Mouse (Mus musculus) G1E (cell line): ENCODE results near the gene Esyt2. TPM values are rescaled to one million over a fixed set of nuclear protein-coding genes. Genes with fewer than 3 reads are reported as not detected.
A peak's percentile ranks its signal among the peaks of the same experiment; 100 is the strongest.

Source experiments
- ATAC-seq: 2 replicates; pipeline ENCODE4 v1.8.0; 2016; ENCODE audit warnings: mild to moderate bottlenecking; ENCODE audit not compliant: insufficient number of reproducible peaks, poor library complexity, low FRiP score, severe bottlenecking; ENCODE audit errors: extremely low read depth
- DNase-seq: peaks from one replicate; pipeline ENCODE4 v3.0.0; 2012; ENCODE audit warnings: low spot score
- H3K27me3 ChIP-seq: 2 replicates; pipeline ENCODE4 v1.6.1; 2012; ENCODE audit warnings: mild to moderate bottlenecking, low read length, inconsistent platforms; ENCODE audit not compliant: insufficient read depth
- H3K36me3 ChIP-seq: replicated peaks from 2 replicates; pipeline ENCODE3; 2012; ENCODE audit warnings: mild to moderate bottlenecking, inconsistent platforms
- H3K4me1 ChIP-seq: 2 replicates; pipeline ENCODE4 v1.6.1; 2012; ENCODE audit warnings: low read depth, low read length, inconsistent platforms, mixed read lengths; ENCODE audit not compliant: insufficient read depth
- H3K4me3 ChIP-seq: 2 replicates; pipeline ENCODE4 v1.5.1; 2012; ENCODE audit warnings: low read depth, mild to moderate bottlenecking, inconsistent platforms, low read length, moderate library complexity, mixed read lengths
- H3K9me3 ChIP-seq: replicated peaks from 2 replicates; pipeline ENCODE4 v1.6.1; 2012; ENCODE audit warnings: inconsistent platforms
- CTCF ChIP-seq: IDR thresholded peaks from 2 replicates; pipeline ENCODE4 v1.5.1; 2012; ENCODE audit warnings: low read depth, low read length, inconsistent platforms, mixed read lengths
- GATA1 ChIP-seq: IDR thresholded peaks from 2 replicates; pipeline ENCODE4 v1.6.1; 2012; ENCODE audit warnings: borderline replicate concordance, low read length, inconsistent platforms, mixed read lengths
- GATA2 ChIP-seq: IDR thresholded peaks from 2 replicates; pipeline ENCODE4 v1.6.1; 2012; ENCODE audit warnings: low read depth, low read length, inconsistent platforms, borderline replicate concordance
- POLR2AphosphoS5 ChIP-seq: IDR thresholded peaks from 2 replicates; pipeline ENCODE4 v1.6.1; 2012; ENCODE audit warnings: low read depth, low read length, inconsistent platforms; ENCODE audit not compliant: insufficient replicate concordance
- TAL1 ChIP-seq: conservative IDR thresholded peaks from 2 replicates; pipeline ENCODE4 v1.6.1; 2012; ENCODE audit warnings: low read depth, low read length, inconsistent platforms, mixed read lengths
- polyA plus RNA-seq: library from polyadenylated mRNA; stranded (reverse); fragments of >175 nt; gene quantifications from 2 replicates; pipeline ENCODE4 v1.2.3, GENCODE M21; 2012
- total RNA-seq, 2 experiments: library from RNA; stranded (forward) in 1 of 2; stranded (reverse) in 1 of 2; fragments of 200-1000 nt in 1 of 2; fragments of >200 nt in 1 of 2; fragmentation: Nextera tagmentation in 1 of 2; gene quantifications; 2 replicates each; pipeline ENCODE4 v1.2.3; 2014 to 2017

Gene Esyt2
- total and polyA plus RNA-seq, 3 experiments: 23.4 to 147 (median 87.5) TPM

DNA sequence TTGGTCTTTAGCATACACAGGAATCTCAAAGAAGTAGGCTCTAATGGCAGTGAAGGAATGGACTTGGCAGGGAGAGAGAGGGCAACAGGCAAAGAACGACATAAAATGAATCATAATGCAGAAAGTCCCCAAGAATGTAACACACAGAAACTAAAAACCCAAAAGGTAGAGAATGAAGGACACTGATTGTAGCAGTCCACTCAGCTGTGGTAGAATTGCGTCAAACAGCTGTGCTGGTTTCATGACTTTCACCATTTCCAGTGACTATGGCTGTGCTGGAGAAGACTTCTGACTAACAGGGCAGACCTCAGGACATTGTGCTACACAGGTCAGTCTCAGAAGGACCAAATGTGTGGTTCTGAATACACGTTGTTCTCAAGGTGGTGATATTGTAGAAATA lies 26.9 kb downstream of the Esyt2 start:
- H3K9me3 ChIP-seq: no peaks in the 10 kb centered on the region
- peaks cover 6% of the 10 kb centered on the region for H3K36me3 ChIP-seq
- H3K27me3 ChIP-seq: no peaks in the 10 kb centered on the region
- H3K4me3 ChIP-seq: no peak overlapping the region
- H3K4me1 ChIP-seq: peaks cover 17% of the 10 kb centered on the region
- no peak for ATAC-seq
- TF ChIP-seq TAL1 (no peak), CTCF (no peak), GATA2 (no peak), GATA1 (no peak)
- DNase-seq: no peak

DNA sequence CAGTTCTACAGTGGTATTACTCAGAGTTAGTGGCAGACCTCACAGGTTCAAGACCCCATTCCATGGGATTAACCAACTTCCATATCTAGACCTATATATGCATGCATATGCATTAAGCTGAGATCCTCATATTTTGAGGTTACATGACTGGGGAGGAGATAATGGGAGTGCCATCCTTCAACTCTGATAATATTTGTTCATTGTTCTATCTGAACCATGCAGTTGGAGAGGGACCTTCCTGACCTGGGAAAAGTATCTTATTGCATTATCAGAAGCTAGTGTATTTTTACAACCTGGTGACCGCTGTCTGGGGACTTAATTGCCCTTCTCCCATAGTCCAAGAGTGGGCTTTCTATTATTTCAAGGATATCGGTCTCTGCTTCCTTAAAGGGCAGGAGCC lies 27.6 kb downstream of the Esyt2 start:
- peaks cover 23% of the 10 kb centered on the region for H3K4me1 ChIP-seq
- ATAC-seq: no peak

DNA sequence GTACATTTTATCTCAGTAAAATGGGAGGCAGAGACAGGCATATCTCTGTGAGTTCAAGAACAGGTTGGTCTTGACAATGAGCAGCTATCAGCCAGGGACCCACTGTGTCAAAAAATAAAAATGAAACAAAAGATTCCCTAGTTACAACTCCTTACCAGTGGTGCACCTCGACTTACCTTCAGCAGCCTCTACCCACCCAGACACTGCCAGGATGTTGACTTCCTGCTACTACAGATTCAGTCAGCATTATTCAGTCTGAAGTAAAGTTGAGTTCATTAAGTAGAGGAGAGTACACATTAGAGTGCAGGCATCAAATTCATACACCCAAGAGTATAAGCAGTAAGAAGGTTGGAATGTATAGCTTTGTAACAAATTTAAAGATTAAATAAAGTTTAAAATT lies 32.8 kb downstream of the Esyt2 start:
- Histone ChIP-seq H3K4me1 (peaks cover 24% of the 10 kb centered on the region), H3K36me3 (peaks cover 11% of the 10 kb centered on the region), H3K27me3 (no peaks in the 10 kb centered on the region), H3K4me3 (no peak overlapping the region), H3K9me3 (no peaks in the 10 kb centered on the region)
- no peak for DNase-seq
- no peak for TF ChIP-seq GATA1
- no peak for TF ChIP-seq CTCF
- TF ChIP-seq TAL1: no peak
- no peak for TF ChIP-seq POLR2AphosphoS5
- TF ChIP-seq GATA2: no peak
- ATAC-seq: no peak

More for the DNA sequence above, 27.6 kb downstream of the Esyt2 start:
- H3K27me3 ChIP-seq: no peaks in the 10 kb centered on the region
- H3K36me3 ChIP-seq: peaks cover 6% of the 10 kb centered on the region
- no peak for DNase-seq
- no peak for TF ChIP-seq GATA2
- H3K4me3 ChIP-seq: no peak overlapping the region
- H3K9me3 ChIP-seq: no peaks in the 10 kb centered on the region

DNA sequence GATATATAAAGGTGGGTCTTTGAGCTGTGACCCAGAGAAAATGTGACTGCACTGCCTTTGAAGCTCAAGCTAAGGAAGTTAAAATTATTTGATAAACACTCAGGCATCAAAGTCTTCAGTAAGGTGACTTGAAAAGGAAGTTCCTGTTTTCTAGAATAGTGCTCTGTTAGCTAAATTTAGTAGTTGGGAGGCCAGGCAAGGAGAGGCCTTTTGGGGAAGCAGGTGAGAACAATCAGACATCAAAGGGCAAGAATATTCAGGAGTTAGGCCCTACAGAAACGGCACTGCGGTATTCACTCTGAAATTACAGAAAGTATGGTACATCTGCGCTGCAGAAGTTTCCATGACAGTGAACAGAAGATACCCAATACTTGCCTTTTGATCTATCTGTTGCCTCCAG lies 34.5 kb downstream of the Esyt2 start:
- peak; percentile 21 for DNase-seq
- Histone ChIP-seq H3K27me3 (no peaks in the 10 kb centered on the region), H3K4me1 (peaks cover 24% of the 10 kb centered on the region), H3K36me3 (peaks cover 19% of the 10 kb centered on the region), H3K9me3 (no peaks in the 10 kb centered on the region), H3K4me3 (no peak overlapping the region)
- TF ChIP-seq POLR2AphosphoS5: no peak
- no peak for TF ChIP-seq GATA2
- TF ChIP-seq TAL1: no peak
- TF ChIP-seq GATA1: no peak
- TF ChIP-seq CTCF: no peak
- ATAC-seq: peak; percentile 55

DNA sequence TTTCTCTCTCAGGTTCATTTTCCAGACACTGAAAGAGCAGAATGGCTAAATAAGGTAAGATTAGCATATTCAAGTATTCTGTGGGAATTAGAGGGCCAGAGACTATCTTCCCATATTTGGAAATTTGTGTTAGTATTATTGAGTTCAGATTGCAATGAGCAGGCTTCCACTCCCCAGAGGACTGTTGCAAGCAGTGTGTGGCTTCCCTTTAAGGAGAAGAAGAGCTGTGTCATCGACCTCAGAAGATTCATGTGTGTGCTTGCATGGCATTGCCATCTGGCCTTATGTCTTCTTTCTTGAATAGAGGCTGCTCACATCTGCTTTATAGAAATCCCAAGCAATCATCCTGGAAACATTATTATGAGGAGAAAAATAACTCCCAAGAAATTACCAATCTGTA lies 36.8 kb downstream of the Esyt2 start:
- peaks cover 35% of the 10 kb centered on the region for H3K36me3 ChIP-seq
- H3K4me1 ChIP-seq: peaks cover 24% of the 10 kb centered on the region
- H3K4me3 ChIP-seq: no peak overlapping the region
- no peaks in the 10 kb centered on the region for H3K9me3 ChIP-seq
- no peak for TF ChIP-seq GATA1
- TF ChIP-seq CTCF: no peak
- DNase-seq (no peak), ATAC-seq (no peak)
- no peaks in the 10 kb centered on the region for H3K27me3 ChIP-seq

DNA sequence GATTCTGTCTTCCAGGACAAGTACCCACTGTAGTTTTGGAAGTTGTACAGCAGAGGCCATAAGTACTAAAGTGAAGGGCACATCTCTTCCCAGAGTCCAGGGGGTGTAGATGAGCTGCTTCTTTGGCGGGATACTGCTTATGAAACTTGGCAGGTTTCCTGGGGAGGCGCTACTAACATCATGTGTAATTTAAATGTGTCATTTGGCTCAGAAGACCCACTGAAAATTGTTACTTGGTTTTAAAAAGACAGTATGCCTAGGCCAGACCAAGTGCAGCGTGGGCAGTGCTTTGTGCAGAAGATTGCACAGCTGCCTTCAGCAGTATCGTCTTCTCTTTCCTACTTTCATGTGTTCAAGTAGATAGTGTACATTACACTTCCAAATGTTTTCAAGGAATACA lies 44.5 kb downstream of the Esyt2 start:
- Histone ChIP-seq H3K9me3 (no peaks in the 10 kb centered on the region), H3K36me3 (peaks cover 71% of the 10 kb centered on the region), H3K4me1 (no peaks in the 10 kb centered on the region), H3K27me3 (no peaks in the 10 kb centered on the region), H3K4me3 (no peak overlapping the region)
- TF ChIP-seq POLR2AphosphoS5 (no peak), CTCF (no peak), GATA2 (no peak), GATA1 (no peak), TAL1 (no peak)
- ATAC-seq (no peak), DNase-seq (no peak)

DNA sequence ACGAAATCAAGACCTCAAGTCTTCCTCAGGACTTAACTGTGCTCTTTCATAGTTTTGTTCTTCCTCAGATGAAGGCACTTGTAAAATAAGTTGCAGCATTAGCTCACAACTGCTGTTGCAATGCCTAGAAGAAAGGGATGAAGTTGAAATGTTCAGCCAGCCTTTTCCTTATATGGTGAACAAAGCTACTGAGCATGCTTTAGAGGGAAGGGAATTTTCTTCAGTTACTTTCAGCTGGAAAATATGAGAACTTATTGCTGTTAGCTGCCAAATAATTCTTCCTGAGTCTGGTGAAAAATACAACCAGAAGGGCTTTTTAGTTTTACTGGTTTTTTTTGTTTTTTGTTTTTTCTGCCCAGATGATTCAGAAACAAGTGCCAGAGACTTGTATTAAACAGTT lies 45.2 kb downstream of the Esyt2 start:
- H3K27me3 ChIP-seq: no peaks in the 10 kb centered on the region

More for the DNA sequence above, 45.2 kb downstream of the Esyt2 start:
- no peak overlapping the region for H3K4me3 ChIP-seq
- peaks cover 68% of the 10 kb centered on the region for H3K36me3 ChIP-seq
- ATAC-seq (no peak), DNase-seq (no peak)
- no peaks in the 10 kb centered on the region for H3K4me1 ChIP-seq
- TF ChIP-seq TAL1 (no peak), GATA1 (no peak), GATA2 (no peak), CTCF (no peak), POLR2AphosphoS5 (no peak)
- H3K9me3 ChIP-seq: no peaks in the 10 kb centered on the region
